Comparison of ENCODE assay signal across 8 mouse cellular contexts in the genomic region with DNA sequence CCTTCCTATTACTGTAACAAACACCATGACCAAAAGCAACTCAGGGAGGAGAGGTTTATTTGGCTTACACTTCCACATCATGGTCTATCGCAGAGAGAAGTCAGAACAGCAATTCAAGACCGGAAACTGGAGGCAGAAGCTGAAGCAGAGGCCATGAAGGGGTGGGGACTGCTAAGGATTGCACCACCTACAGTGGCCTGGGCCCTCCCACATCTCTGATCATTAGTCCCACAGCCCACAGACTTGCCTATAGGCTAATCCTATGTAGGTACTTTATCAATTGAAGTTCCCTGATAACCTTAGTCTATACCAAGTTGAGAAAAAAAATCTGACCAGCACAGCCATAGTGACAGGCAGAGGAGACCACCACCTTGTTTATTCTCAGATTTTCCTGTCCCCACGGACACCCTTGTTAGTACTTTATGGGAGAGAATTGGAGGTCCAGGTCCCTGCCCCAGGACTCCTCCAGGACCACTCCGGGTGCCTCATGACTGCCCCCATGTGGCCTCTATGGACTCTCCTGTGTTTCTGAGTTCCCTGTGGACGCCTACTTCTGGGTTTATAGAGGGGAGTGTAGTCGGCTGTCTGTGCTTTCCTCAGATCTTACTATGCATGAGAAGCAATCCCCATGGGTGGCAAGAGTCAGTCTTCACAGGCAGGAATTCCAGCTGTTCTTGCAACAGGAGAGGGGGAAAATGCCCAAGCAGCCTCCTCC.
DNase-seq lines count a peak whose midpoint lies in the region; ATAC-seq and TF ChIP-seq lines count a peak whose summit lies in the region.

No protein-coding gene starts in this region.

- no peaks in the 10 kb centered on the region for H3K9me3 ChIP-seq in CH12.LX (replicated peaks; ENCODE audit: low read length)
- H3K9me3 ChIP-seq in lung, postnatal 0 days (ENCODE audit: low read length): no peaks in the 10 kb centered on the region

- no peak for TF ChIP-seq POLR2A in CH12.LX (IDR thresholded peaks at IDR 0.05; ENCODE audit: low read depth, low read length)

- H3K9ac ChIP-seq in CH12.LX (ENCODE audit: insufficient read depth, low read depth): no peak overlapping the region
- H3K9ac ChIP-seq in lung, postnatal 0 days (replicated peaks; ENCODE audit: low read depth): no peak overlapping the region

- peak; percentile 59 for TF ChIP-seq RAD21 in CH12.LX (IDR thresholded peaks at IDR 0.05; ENCODE audit: low read depth, low read length)

- no peak overlapping the region for H3K4me2 ChIP-seq in CH12.LX (ENCODE audit: insufficient read depth, low read depth, poor library complexity, severe bottlenecking)
- no peak overlapping the region for H3K4me2 ChIP-seq in lung, postnatal 0 days (replicated peaks; ENCODE audit: low read depth, low read length)

- H3K4me3 ChIP-seq in CH12.LX (replicated peaks in 1 of 3; ENCODE audit: low read depth in 2 of 3, low read length in 2 of 3, poor library complexity in 1 of 3): no peak overlapping the region
- no peak overlapping the region for H3K4me3 ChIP-seq in lung, postnatal 0 days (ENCODE audit: low read depth, low read length)

- no peaks in the 10 kb centered on the region for H3K79me2 ChIP-seq in CH12.LX (replicated peaks; ENCODE audit: control insufficient read depth, extremely low read depth, insufficient read depth, poor library complexity, severe bottlenecking)

- in situ Hi-C loops in CH12.LX (cut with MboI; ENCODE audit: low pct_ligation_motif_present, low pct_unique_long_range_greater_than_20kb, low sequenced_read_pairs): no loop called here

- no peaks in the 10 kb centered on the region for H3K36me3 ChIP-seq in CH12.LX (replicated peaks in 1 of 2; ENCODE audit: control insufficient read depth in 1 of 2, insufficient read depth in 1 of 2, low read length in 1 of 2)
- H3K36me3 ChIP-seq in lung, postnatal 0 days (ENCODE audit: insufficient read depth, low read length): no peaks in the 10 kb centered on the region

- H3K4me1 ChIP-seq in CH12.LX (ENCODE audit: control insufficient read depth in 1 of 2, insufficient read depth in 2 of 2): no peaks in the 10 kb centered on the region
- no peaks in the 10 kb centered on the region for H3K4me1 ChIP-seq in lung, postnatal 0 days (ENCODE audit: insufficient read depth, low read depth, low read length)

- no peak for TF ChIP-seq EP300 in CH12.LX (IDR thresholded peaks at IDR 0.05; ENCODE audit: low read length)
- no peak for TF ChIP-seq EP300 in lung, postnatal 0 days (IDR thresholded peaks at IDR 0.05)

- peaks cover 63% of the 10 kb centered on the region for H3K27me3 ChIP-seq in CH12.LX (replicated peaks)
- H3K27me3 ChIP-seq in lung, postnatal 0 days (replicated peaks; ENCODE audit: insufficient read depth, low read length): no peaks in the 10 kb centered on the region

- WGBS in lung, postnatal 0 days: 36% methylated on average over 6 of the region's 6 CpGs

- dilution Hi-C loops in CH12.LX (cut with MboI; ENCODE audit: extremely low pct_ligation_motif_present, extremely low pct_unique_long_range_greater_than_20kb, low sequenced_read_pairs): no loop called here

- DNase-seq in gastrocnemius, adult 18-20 months (ENCODE audit: low spot score): peak; percentile 42
- DNase-seq in gastrocnemius, adult 8-10 months (ENCODE audit: low spot score in 2 of 2): no peak
- peak; percentile 27 for DNase-seq in CH12.LX (ENCODE audit: extremely low read depth)
- DNase-seq in c-Kit-positive CD71-negative TER-119-negative erythroid progenitor cells, embryonic 14.5 days (ENCODE audit: low read depth): peak; percentile 17
- DNase-seq in gastrocnemius, postnatal 25 days: peak; percentile 30
- DNase-seq in kidney, postnatal 25 days: peak; percentile 59 to 71
- DNase-seq in lung, postnatal 0 days (ENCODE audit: low spot score): peak; percentile 65
- DNase-seq in urinary bladder, postnatal 36 days (ENCODE audit: low spot score in 2 of 2): peak; percentile 5 to 28

- TF ChIP-seq CTCF in CH12.LX (conservative IDR thresholded peaks at IDR 0.05 in 1 of 2, IDR thresholded peaks at IDR 0.05 in 1 of 2; ENCODE audit: low read depth in 2 of 2, low read length in 2 of 2): peak; percentile 65 to 81
- peak; percentile 77 for TF ChIP-seq CTCF in lung, postnatal 0 days (IDR thresholded peaks at IDR 0.05)

- peak; percentile 64 for ATAC-seq in lung, postnatal 0 days

- no peak overlapping the region for H3K27ac ChIP-seq in CH12.LX (ENCODE audit: insufficient read depth, low read depth)
- no peak overlapping the region for H3K27ac ChIP-seq in lung, postnatal 0 days (ENCODE audit: low read length)

TF ChIP-seq in CH12.LX, 34 proteins besides CTCF, POLR2A, EP300 and RAD21:
- TF ChIP-seq SMC3 (IDR thresholded peaks at IDR 0.05; ENCODE audit: low read depth, low read length) (peak; percentile 84), GABPA (IDR thresholded peaks at IDR 0.05; ENCODE audit: insufficient replicate concordance, low read depth, low read length) (no peak), RCOR1 (conservative IDR thresholded peaks at IDR 0.05; ENCODE audit: low read depth, low read length) (no peak)

Comparison
In these comparisons a context has a peak if more than half of its experiments do, and no peak if none do; other contexts are left out.
1. DNase-seq: peak in gastrocnemius, adult 18-20 months (single experiment), CH12.LX (single experiment), c-Kit-positive CD71-negative TER-119-negative erythroid progenitor cells, embryonic 14.5 days (single experiment), gastrocnemius, postnatal 25 days (single experiment), kidney, postnatal 25 days (2 of 2), lung, postnatal 0 days (single experiment) and urinary bladder, postnatal 36 days (2 of 2); none in gastrocnemius, adult 8-10 months (0 of 2).